Mouse (Mus musculus) heart, adult 2 months (tissue): ENCODE data around the gene Sppl2c. TPM values are rescaled to one million over a fixed set of nuclear protein-coding genes. Genes with fewer than 3 reads are reported as not detected.

Source experiments
- DNase-seq, 2 experiments: peaks; one replicate each; pipeline ENCODE4 v3.0.0; 2021
- H3K27ac ChIP-seq: fragments of 200-600 bp; 2 replicates; pipeline ENCODE4 v1.8.1; 2022
- H3K27me3 ChIP-seq: fragments of 200-500 bp; 2 replicates; pipeline ENCODE4 v1.6.1; 2012; ENCODE audit warnings: mild to moderate bottlenecking, low read length, inconsistent platforms, mixed read lengths; ENCODE audit not compliant: control insufficient read depth, insufficient read depth
- H3K36me3 ChIP-seq: fragments of 200-500 bp; 2 replicates; pipeline ENCODE4 v1.6.1; 2012; ENCODE audit warnings: low read length, inconsistent platforms; ENCODE audit not compliant: control insufficient read depth, insufficient read depth
- H3K4me1 ChIP-seq: fragments of 200-500 bp; 2 replicates; pipeline ENCODE4 v1.6.1; 2011; ENCODE audit warnings: low read length; ENCODE audit not compliant: control insufficient read depth, insufficient read depth
- H3K4me3 ChIP-seq: fragments of 200-600 bp; 2 replicates; pipeline ENCODE4 v1.8.1; 2022
- H3K79me2 ChIP-seq: fragments of 200-500 bp; replicated peaks from 2 replicates; pipeline ENCODE4 v1.6.1; 2012; ENCODE audit warnings: mild to moderate bottlenecking, inconsistent platforms, low read length, moderate library complexity, mixed read lengths; ENCODE audit not compliant: control insufficient read depth, insufficient read depth
- H3K9ac ChIP-seq: fragments of 200-500 bp; 2 replicates; pipeline ENCODE4 v1.6.1; 2012; ENCODE audit warnings: low read depth, mild to moderate bottlenecking, control low read depth, inconsistent platforms, low read length, mixed read lengths
- CTCF ChIP-seq: fragments of 200-600 bp; IDR thresholded peaks from 2 replicates; pipeline ENCODE4 v1.8.1; 2022; ENCODE audit warnings: antibody characterized with exemption, mild to moderate bottlenecking, moderate library complexity
- EP300 ChIP-seq: fragments of 200-500 bp; IDR thresholded peaks from 2 replicates; pipeline ENCODE4 v1.6.1; 2011; ENCODE audit warnings: low read depth, low read length, control low read depth; ENCODE audit not compliant: insufficient read depth
- POLR2A ChIP-seq: fragments of 200-500 bp; IDR thresholded peaks from 2 replicates; pipeline ENCODE4 v1.6.1; 2011; ENCODE audit warnings: mild to moderate bottlenecking, low read depth, low read length, control low read depth; ENCODE audit not compliant: insufficient read depth
- WGBS: fragments of 180-500 bp; shearing (Covaris S2); methylation state at CpG from one replicate; pipeline ENCODE4 v1.1.7; 2018; 5-methylcytosine and 5-hydroxymethylcytosine counted together
- intact Hi-C: fragments of 180-260 bp; cut with DNase I; formaldehyde crosslinking; loops from one replicate; pipeline ENCODE4 v1.15.1; 2025
- polyA plus RNA-seq: library from polyadenylated mRNA; depleted of rRNA; stranded (reverse); fragments of >200 nt; gene quantifications from 2 replicates; pipeline ENCODE4 v1.2.3, GENCODE M21; 2012
- total RNA-seq, 2 experiments: library from RNA; stranded (reverse); gene quantifications; 2 replicates each; pipeline ENCODE4 v1.2.3; 2021

Gene Sppl2c
- total and polyA plus RNA-seq, 3 experiments = 0.33 TPM; not detected in 2

DNA sequence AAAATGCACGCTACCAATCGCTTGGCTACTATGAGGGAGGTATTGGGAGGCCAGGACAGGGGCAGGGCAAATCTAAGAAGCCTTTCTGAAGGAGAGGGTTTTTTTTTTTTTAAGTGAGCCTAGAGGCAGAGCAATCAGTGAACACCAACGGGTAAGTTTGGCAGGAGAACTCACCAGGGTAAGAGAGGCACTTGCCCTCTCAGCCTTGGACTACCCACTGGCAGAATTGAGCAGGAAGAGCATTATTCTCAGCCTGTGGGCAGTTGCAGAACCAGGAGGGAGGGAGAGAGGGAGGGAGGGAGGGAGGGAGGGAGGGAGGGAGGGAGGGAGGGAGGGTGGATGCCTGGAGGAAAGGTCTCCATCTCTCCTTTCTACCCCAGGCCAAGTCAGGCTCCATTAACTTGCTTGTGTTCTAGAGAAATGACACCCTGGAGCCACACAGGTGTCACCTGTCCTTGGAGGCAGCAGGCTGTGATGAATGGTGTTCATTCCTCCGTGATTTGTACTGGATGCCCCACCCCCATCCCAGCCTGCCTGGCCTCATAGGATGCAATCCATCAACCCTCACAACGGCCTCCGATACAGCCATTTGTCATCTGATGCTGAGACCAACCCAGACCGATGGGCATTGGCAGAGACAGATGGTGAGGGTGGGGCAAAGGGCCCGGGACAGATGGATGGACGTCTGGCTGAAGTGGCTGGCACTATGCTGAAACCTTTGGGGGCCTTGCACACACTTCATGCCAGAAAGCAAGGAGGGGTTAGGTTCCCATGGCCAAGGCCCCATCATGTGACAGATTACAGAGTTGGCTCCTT is 31.1 kb upstream of the Sppl2c start:
- Histone ChIP-seq H3K36me3 (no peaks in the 10 kb centered on the region), H3K27me3 (peaks cover 3% of the 10 kb centered on the region), H3K27ac (no peak overlapping the region), H3K9ac (no peak overlapping the region), H3K4me3 (no peak overlapping the region), H3K4me1 (no peaks in the 10 kb centered on the region), H3K79me2 (no peaks in the 10 kb centered on the region)
- DNase-seq = no peak
- TF ChIP-seq POLR2A = no peak
- TF ChIP-seq EP300 = no peak
- no peak for TF ChIP-seq CTCF
- 47% methylated on average over 9 of the region's 9 CpGs for WGBS
- intact Hi-C loops = no loop called here

DNA sequence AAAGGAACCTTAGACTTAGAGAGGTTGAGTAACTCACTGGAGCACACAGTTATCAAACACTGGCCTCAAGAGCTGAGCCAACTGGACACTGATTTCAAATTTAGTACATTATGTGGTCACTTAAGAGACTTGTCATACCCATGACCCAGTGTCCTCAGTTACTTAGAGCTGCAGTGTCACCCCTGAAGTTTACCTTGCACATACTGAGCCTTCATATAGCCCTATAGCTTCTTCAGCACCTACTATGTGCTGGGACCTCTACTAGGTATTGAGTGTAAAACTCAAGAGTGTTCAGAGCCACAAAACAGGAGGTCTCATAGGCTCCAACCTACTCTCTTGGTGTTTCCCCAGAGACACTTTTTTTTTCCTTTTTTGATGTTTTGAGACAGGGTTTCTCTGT is 30.2 kb upstream of the Sppl2c start:
- Histone ChIP-seq H3K27me3 (peaks cover 3% of the 10 kb centered on the region), H3K4me1 (no peaks in the 10 kb centered on the region), H3K79me2 (no peaks in the 10 kb centered on the region), H3K9ac (no peak overlapping the region), H3K36me3 (no peaks in the 10 kb centered on the region), H3K4me3 (no peak overlapping the region), H3K27ac (no peak overlapping the region)
- intact Hi-C loops = no loop called here
- no peak for DNase-seq
- TF ChIP-seq EP300 (no peak), POLR2A (no peak), CTCF (no peak)

DNA sequence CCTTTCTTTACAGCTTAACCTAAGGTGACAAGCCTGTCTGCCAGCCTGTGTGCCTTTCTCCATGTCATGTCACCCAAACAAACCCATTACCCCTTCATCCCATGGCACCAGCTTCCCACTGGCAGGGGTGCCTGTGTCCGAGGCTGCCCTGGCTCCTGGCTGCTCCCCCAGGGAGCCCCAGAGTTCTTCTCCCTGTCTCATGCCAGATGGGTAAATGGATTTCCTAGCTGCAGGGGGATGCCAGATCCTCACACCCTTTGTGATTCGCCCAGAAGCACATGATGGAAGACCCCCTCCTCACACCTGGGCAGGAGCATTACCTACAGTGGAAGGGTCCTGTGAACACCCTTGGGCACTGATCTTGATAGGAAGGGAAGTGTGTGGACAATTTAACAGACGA is 29.7 kb upstream of the Sppl2c start:
- WGBS = 33% methylated on average over 3 of the region's 3 CpGs
- Histone ChIP-seq H3K79me2 (no peaks in the 10 kb centered on the region), H3K4me1 (no peaks in the 10 kb centered on the region), H3K4me3 (no peak overlapping the region), H3K27me3 (peaks cover 3% of the 10 kb centered on the region), H3K27ac (no peak overlapping the region), H3K36me3 (no peaks in the 10 kb centered on the region), H3K9ac (no peak overlapping the region)
- intact Hi-C loops = no loop called here
- TF ChIP-seq POLR2A (no peak), EP300 (no peak), CTCF (no peak)
- DNase-seq = no peak

DNA sequence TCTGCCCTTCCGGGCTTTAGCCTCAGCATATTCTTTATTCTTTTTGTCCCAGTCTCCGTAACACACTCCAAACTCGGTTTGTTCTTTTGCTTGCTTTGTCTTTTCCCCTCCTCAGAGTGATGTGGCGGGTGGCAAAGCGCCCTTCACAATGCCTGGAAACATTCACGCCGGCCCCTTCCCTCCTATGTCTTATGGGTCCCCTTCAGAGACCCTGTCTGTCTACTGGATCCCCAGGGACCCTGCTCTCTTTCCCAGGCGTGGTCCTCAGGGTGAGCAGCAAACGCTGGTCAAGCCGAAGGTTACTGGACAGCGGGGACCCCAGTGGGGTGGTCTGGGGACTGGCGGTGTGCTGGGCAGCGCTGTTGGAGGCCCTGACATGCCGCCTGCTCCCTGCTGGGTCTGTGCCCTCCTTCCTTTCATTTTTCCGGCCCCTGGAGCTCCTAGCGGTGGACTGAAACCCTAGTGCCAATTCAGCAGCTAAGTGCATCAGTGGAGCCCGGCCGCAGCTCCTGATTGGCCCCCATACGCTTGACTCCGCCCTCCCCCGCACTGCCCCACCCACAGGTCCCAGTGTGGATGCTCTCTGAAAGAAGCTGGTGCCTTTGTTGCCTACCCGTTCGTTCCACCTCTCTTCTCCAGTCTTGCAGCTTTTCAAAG is 28.4 kb upstream of the Sppl2c start:
- H3K27ac ChIP-seq = no peak overlapping the region
- H3K36me3 ChIP-seq = no peaks in the 10 kb centered on the region
- no peaks in the 10 kb centered on the region for H3K4me1 ChIP-seq
- intact Hi-C loops = no loop called here
- DNase-seq = peak; percentile 17 to 24
- TF ChIP-seq CTCF = no peak
- H3K27me3 ChIP-seq = peaks cover 3% of the 10 kb centered on the region
- H3K79me2 ChIP-seq = no peaks in the 10 kb centered on the region
- WGBS = 6% methylated on average over 23 of the region's 23 CpGs
- H3K9ac ChIP-seq = no peak overlapping the region
- H3K4me3 ChIP-seq = no peak overlapping the region

DNA sequence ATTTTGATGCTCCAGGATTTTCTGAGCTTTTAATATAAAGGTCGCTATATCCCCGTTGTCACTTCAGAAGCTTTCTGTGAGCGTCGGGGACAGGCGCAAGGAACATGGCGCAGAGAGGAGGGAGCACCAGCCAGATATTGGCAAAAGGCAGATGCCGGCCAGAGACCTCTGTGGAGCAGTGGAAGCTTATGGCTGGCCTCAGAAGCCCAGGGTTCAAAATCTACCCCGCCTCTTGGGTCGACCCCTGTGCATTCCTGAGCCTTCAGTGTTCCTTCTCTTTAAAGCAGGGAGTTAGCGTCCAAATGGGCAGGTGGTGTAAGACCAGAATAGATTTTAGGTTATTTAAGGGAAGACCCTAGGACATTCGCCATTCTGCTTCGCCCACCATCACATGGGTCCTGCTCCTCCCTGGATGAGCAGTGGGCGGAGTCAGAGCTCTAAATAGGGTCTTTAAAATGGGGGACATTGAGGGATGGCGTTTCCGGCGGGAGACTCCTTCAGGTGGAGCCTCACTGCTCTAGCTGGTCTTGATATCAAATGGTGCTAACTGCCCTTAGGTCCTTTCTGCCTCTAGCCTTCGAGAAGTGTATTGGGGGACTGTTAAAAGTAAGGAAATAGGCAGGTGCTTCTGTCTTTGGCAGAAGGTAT is 27.7 kb upstream of the Sppl2c start:
- H3K27me3 ChIP-seq = peaks cover 3% of the 10 kb centered on the region
- intact Hi-C loops = no loop called here
- H3K4me1 ChIP-seq = no peaks in the 10 kb centered on the region
- no peak overlapping the region for H3K9ac ChIP-seq
- no peaks in the 10 kb centered on the region for H3K36me3 ChIP-seq
- no peak overlapping the region for H3K4me3 ChIP-seq
- DNase-seq = no peak
- H3K27ac ChIP-seq = no peak overlapping the region
- no peak for TF ChIP-seq CTCF
- no peaks in the 10 kb centered on the region for H3K79me2 ChIP-seq
- 13% methylated on average over 17 of the region's 17 CpGs for WGBS

DNA sequence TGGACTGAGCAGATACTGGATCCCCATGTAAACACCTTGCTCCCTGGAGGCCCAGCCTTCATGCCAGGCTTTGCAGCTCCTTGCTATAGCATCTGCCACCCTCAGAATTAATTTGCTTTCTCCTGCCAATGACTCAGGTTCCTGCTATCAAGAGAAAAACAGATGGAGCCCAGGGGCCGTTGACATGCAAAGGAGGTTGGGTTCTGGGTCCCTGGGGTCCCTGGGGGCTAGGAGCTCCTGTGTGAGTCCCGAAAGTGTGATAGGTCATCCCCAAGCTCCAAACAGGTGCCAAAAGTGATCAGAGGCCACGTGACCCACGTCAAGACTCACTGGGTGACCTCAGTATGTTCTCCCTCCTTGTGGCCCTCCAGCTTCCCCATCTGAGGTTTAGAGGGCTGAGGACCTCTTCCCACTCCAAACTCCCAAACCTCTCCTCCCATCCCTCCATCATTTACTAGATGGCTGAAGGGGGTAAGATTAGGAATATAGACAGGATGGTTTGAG is 26.3 kb upstream of the Sppl2c start:
- Histone ChIP-seq H3K4me1 (no peaks in the 10 kb centered on the region), H3K27me3 (peaks cover 3% of the 10 kb centered on the region), H3K27ac (no peak overlapping the region), H3K4me3 (no peak overlapping the region), H3K79me2 (no peaks in the 10 kb centered on the region), H3K36me3 (no peaks in the 10 kb centered on the region), H3K9ac (no peak overlapping the region)
- intact Hi-C loops = no loop called here
- 58% methylated on average over 4 of the region's 4 CpGs for WGBS
- TF ChIP-seq EP300 = no peak
- DNase-seq = no peak
